Mouse (Mus musculus): Measurements from ENCODE around the gene Rfx2. TPM values are rescaled to one million over a fixed set of nuclear protein-coding genes. Genes with fewer than 3 reads are reported as not detected.
A peak's percentile ranks its signal among the peaks of the same experiment; 100 is the strongest.

Rfx2 gene
- polyA plus RNA-seq, 1 experiment from 2014 or later, result 3.0 TPM

DNA sequence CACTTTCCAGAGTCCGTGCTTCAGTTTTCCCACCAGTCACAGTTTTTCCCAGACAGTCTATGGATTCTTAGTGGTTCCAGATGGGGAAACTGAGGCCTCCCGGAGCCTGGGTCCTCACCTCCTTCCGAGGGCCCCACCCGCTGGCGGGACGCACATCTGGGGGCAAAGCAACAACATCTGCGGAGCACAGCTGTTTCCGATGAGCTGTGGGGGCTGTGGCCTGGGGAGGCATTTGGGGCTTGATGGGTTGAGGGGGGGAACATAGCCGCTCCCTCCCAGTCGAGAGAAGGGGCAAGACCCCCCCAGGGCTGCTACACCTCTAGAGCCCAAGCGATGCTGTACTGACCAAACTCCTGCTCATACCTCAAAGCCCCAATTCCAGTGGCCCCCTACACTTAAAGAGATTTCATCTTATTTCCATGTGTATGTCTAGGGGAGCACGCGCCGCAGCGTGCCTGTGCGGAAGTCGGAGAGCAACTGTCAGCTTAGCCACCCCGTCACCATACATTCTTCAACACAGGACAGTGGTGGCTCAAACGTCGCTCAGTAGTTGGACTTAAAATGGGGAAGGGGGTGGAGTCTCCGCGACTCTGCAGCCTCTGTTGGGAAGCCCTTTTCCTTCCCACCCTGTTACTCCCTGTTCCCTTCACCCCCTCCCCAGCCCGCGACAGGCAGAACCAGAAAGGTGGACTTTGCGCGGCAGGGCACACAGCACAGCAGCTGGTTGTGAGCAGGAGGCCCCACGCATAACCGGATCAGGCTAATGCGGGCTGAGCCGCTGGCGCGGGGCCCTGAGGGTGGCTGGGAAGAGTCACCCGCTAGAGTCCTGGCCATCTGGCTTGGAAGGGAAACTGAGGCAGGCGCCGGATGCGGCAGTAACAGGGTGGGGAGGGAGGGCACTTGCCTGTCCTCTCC, 76.3 kb downstream of the Rfx2 start:
- DNase-seq (ENCODE audit: low spot score), result peak; percentile 60

DNA sequence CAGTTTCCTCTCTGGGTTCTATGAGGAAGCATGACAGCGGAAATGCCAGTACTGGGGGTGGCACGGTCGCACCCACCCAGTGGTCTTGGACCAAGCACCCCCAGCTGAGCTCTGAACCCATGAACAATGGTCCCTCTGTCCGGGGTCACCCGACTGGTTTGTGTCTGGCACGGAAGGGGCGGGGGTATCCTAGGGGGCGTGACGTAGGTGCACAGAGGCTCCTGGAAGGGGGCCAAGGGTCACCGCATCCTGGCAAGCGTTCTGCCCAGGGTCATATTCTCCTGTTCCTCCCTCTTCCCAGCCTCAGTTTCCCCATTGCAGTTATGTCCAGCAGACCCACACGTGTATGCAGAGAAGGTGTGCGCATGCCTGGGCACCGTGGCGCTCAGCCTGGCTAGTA, 77.4 kb downstream of the Rfx2 start:
- DNase-seq (ENCODE audit: low spot score), result no peak

DNA sequence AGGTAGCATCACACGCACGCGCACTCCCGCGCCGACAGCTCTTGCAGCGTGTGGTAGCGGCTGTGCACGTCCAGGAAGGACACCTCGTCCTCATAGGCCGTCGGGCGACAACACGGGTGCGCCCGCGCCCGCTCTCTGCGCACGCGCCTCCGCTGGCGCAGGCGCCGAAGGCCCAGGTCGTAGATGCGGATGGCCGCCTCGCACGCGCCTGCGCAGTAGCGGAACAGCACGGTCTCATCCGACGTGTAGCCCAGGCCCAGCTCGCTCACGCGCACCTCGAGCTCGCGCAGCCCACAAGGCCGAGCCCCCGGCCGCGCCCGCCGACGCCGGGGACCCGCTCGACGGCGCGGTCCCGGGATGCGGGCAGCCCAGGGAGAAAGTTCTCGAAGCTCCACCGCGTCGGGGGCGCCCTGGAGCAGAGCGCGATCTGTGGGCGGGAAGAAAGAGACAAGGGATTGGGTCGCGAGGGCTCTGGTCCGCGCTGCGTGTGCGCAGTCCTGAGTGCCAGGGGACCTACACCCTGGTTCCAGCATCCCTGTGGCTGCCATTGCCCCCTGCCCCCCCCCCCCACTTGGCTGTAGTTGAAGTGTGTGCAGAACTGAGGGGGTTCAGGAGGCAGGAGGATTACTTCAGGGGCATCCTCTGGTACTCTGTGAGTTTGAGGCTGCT, 79.3 kb downstream of the Rfx2 start:
- peak; percentile 55 for DNase-seq (ENCODE audit: low spot score)

DNA sequence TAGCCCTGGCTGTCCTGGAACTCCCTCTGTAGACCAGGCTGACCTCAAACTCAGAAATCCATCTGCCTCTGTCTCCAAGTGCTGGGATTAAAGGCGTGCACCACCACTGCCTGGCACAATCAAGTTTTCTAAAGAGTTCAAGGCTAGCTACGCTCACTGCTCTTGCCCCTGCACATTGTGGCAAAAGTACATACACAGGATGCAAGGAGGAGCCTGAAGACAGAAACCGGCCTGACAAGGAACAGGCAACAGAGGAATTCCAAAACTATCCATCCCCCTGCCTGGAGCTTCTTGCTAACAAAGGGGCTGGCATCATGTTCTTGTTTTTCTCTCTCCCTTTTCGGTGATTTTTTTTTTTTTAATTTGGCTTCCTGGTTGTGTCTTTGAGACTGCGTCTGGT, 86.6 kb downstream of the Rfx2 start:
- no peak for DNase-seq (ENCODE audit: low spot score)

- no peak for DNase-seq (ENCODE audit: low spot score)
Observed at GRCm38 (mm10) chr17:56740788-56741160, 90.0 kb downstream of the Rfx2 start.

DNA sequence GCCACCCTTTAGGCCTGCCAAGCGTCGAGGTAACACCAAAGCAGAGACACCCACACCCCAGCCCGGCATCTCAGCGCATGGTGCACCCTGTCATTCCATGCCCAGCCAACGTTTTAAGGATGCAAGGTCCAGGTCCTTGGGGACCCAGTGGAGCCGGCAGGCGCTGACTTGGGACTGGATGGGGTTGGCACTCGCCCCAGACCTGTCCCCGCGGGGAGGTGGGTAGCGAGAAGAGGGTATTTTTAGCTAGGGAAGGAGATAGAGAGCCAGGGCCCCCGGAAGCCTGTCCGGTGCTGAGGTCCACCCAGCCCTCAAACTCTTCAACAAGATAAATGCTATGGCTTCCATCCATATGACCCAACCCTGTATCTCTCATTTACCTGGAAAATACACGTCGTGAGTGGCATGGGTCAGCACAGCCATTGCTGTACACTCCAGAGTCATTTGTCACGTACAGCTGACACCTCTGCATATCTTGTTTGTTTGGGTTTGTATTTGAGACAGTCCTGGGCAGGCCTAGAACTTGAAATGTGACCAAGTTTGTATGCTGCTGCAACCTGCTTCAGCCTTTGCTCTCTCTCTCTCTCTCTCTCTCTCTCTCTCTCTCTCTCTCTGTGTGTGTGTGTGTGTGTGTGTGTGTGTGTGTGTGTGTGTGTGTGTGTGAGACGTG, 90.6 kb downstream of the Rfx2 start:
- DNase-seq (ENCODE audit: low spot score), result no peak

GRCm38 (mm10) chr17:56738221-56738620, 92.6 kb downstream of the Rfx2 start:
- DNase-seq (ENCODE audit: low spot score), result no peak

DNA sequence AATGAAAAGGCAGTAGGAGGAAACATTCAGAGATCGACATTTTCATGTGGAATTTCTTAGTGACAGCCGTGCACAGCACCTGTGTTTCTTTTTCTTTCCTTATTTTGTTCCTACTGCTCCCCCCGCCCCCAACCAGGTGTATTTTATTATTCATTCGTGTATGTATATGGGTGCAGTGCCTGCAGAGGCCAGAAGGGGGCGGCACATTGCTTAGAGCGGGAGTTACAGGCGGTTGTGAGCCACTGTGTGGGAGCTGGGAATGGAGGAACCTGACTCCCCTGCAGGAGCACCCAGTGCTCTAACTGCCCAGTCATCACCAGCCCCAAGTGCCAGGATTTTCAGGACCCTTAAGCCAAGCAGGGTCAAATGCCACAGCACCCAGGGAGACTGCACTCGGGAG, 94.3 kb downstream of the Rfx2 start:
- DNase-seq (ENCODE audit: low spot score), result peak; percentile 28

- no peak for DNase-seq (ENCODE audit: low spot score)
Observed at GRCm38 (mm10) chr17:56729656-56730055, 101.2 kb downstream of the Rfx2 start.

- no peak for DNase-seq (ENCODE audit: low spot score)
Observed at GRCm38 (mm10) chr17:56729151-56729550, 101.7 kb downstream of the Rfx2 start.

- DNase-seq (ENCODE audit: low spot score), result no peak
Observed at GRCm38 (mm10) chr17:56728117-56728516, 102.7 kb downstream of the Rfx2 start.

DNA sequence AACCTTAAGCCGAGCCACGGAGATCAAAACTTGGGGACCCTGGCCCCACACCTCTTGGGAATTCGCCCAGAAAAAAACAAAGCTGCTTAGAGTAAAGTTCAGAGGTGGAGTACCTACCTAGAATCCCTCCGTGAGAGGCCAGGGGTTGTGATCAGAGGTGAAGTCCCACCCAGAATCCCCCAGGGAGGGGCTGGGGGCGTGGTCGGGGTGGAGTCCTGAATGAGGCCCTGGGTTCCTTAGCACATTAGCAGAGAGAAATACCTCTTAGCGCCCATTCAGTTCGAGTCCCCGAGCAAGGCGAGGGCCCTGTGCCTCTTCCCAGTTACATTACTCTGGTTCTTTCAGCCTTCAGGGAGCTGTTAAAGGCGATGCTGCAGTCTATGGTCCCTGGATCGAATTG, 103.2 kb downstream of the Rfx2 start:
- no peak for DNase-seq (ENCODE audit: low spot score)

GRCm38 (mm10) chr17:56727029-56727649, 103.7 kb downstream of the Rfx2 start:
- DNase-seq (ENCODE audit: low spot score), result no peak

Other genes starting within 250 kb of the Rfx2 start
- gene Safb2, start 246.4 kb downstream of the Rfx2 start, polyA plus RNA-seq (2015; fragmentation: Nextera tagmentation; extraction: Ambion mirVana), result 54.7 and 74.6 TPM in 2 replicates
- 76.0 and 83.6 TPM in 2 replicates for gene Safb, start 246.2 kb downstream of the Rfx2 start, polyA plus RNA-seq (2015; fragmentation: Nextera tagmentation; extraction: Ambion mirVana)
- gene 2410015M20Rik, start 221.2 kb downstream of the Rfx2 start, polyA plus RNA-seq (2015; fragmentation: Nextera tagmentation; extraction: Ambion mirVana), result 306 and 315 TPM in 2 replicates
- gene Rpl36, start 217.6 kb downstream of the Rfx2 start, polyA plus RNA-seq (2015; fragmentation: Nextera tagmentation; extraction: Ambion mirVana), result 2,991 and 3,020 TPM in 2 replicates
- 40.1 and 41.0 TPM in 2 replicates for gene Lonp1, start 204.1 kb downstream of the Rfx2 start, polyA plus RNA-seq (2015; fragmentation: Nextera tagmentation; extraction: Ambion mirVana)
- 0.09 and 0.57 TPM in 2 replicates for gene Catsperd, start 202.9 kb downstream of the Rfx2 start, polyA plus RNA-seq (2015; fragmentation: Nextera tagmentation; extraction: Ambion mirVana)
- 76.2 and 81.4 TPM in 2 replicates for gene Ranbp3, start 157.7 kb downstream of the Rfx2 start, polyA plus RNA-seq (2015; fragmentation: Nextera tagmentation; extraction: Ambion mirVana)
- 821 and 873 TPM in 2 replicates for gene Ndufa11, start 113.2 kb downstream of the Rfx2 start, polyA plus RNA-seq (2015; fragmentation: Nextera tagmentation; extraction: Ambion mirVana)
- 20.3 and 26.9 TPM in 2 replicates for gene Vmac, start 113.0 kb downstream of the Rfx2 start, polyA plus RNA-seq (2015; fragmentation: Nextera tagmentation; extraction: Ambion mirVana)
- gene Nrtn, start 73.5 kb downstream of the Rfx2 start, polyA plus RNA-seq (2015; fragmentation: Nextera tagmentation; extraction: Ambion mirVana), result 17.3 and 23.6 TPM in 2 replicates
- gene Dus3l, start 66.3 kb downstream of the Rfx2 start, polyA plus RNA-seq (2015; fragmentation: Nextera tagmentation; extraction: Ambion mirVana), result 34.0 and 36.5 TPM in 2 replicates
- gene Prr22, start 60.8 kb downstream of the Rfx2 start, polyA plus RNA-seq (2015; fragmentation: Nextera tagmentation; extraction: Ambion mirVana), result 0.40 and 0.68 TPM in 2 replicates
- gene Acsbg2, start 43.4 kb upstream of the Rfx2 start, polyA plus RNA-seq (2015; fragmentation: Nextera tagmentation; extraction: Ambion mirVana), result not detected in 2 replicates
- gene 1700061G19Rik, start 44.5 kb upstream of the Rfx2 start, polyA plus RNA-seq (2015; fragmentation: Nextera tagmentation; extraction: Ambion mirVana), result 0.21 and 0.26 TPM in 2 replicates
- 24.2 and 26.6 TPM in 2 replicates for gene Mllt1, start 104.4 kb upstream of the Rfx2 start, polyA plus RNA-seq (2015; fragmentation: Nextera tagmentation; extraction: Ambion mirVana)
- gene Acer1, start 151.1 kb upstream of the Rfx2 start, polyA plus RNA-seq (2015; fragmentation: Nextera tagmentation; extraction: Ambion mirVana), result not detected in 2 replicates
- gene Clpp, start 159.3 kb upstream of the Rfx2 start, polyA plus RNA-seq (2015; fragmentation: Nextera tagmentation; extraction: Ambion mirVana), result 111 and 113 TPM in 2 replicates
- gene Alkbh7, start 166.3 kb upstream of the Rfx2 start, polyA plus RNA-seq (2015; fragmentation: Nextera tagmentation; extraction: Ambion mirVana), result 35.0 and 35.6 TPM in 2 replicates
- 0.55 TPM in 1 of 2 replicates, not detected in the other for gene Pspn, start 169.0 kb upstream of the Rfx2 start, polyA plus RNA-seq (2015; fragmentation: Nextera tagmentation; extraction: Ambion mirVana)
- gene Gtf2f1, start 180.3 kb upstream of the Rfx2 start, polyA plus RNA-seq (2015; fragmentation: Nextera tagmentation; extraction: Ambion mirVana), result 76.1 and 81.7 TPM in 2 replicates
- 0.42 and 0.53 TPM in 2 replicates for gene Gm17949, start 180.5 kb upstream of the Rfx2 start, polyA plus RNA-seq (2015; fragmentation: Nextera tagmentation; extraction: Ambion mirVana)
- 37.5 and 42.3 TPM in 2 replicates for gene Khsrp, start 200.5 kb upstream of the Rfx2 start, polyA plus RNA-seq (2015; fragmentation: Nextera tagmentation; extraction: Ambion mirVana)
- gene Slc25a41, start 210.6 kb upstream of the Rfx2 start, polyA plus RNA-seq (2015; fragmentation: Nextera tagmentation; extraction: Ambion mirVana), result 0.10 TPM in 1 of 2 replicates, not detected in the other
- gene Crb3, start 228.1 kb upstream of the Rfx2 start, polyA plus RNA-seq (2015; fragmentation: Nextera tagmentation; extraction: Ambion mirVana), result 1.6 and 2.7 TPM in 2 replicates
- 8.3 and 8.8 TPM in 2 replicates for gene Slc25a23, start 228.8 kb upstream of the Rfx2 start, polyA plus RNA-seq (2015; fragmentation: Nextera tagmentation; extraction: Ambion mirVana)
- gene Dennd1c, start 247.5 kb upstream of the Rfx2 start, polyA plus RNA-seq (2015; fragmentation: Nextera tagmentation; extraction: Ambion mirVana), result 49.8 and 65.1 TPM in 2 replicates